Mouse (Mus musculus) left cerebral cortex, postnatal 10 days (tissue): Measurements from ENCODE around the gene Prkg2. TPM values are rescaled to one million over a fixed set of nuclear protein-coding genes. Genes with fewer than 3 reads are reported as not detected.

ENCODE experiments used
- DNase-seq, 2 experiments: peaks; one replicate each; pipeline ENCODE4 v3.0.0; 2021 to 2022; ENCODE audit warnings: low spot score in 2 of 2, mixed read lengths in 1 of 2; ENCODE audit errors: extremely low spot score in 1 of 2
- intact Hi-C: fragments of 180-260 bp; cut with DNase I; formaldehyde crosslinking; loops from one replicate; pipeline ENCODE4 v1.15.1; 2025
- total RNA-seq, 2 experiments: library from RNA; stranded (reverse); gene quantifications; 2 replicates each; pipeline ENCODE4 v1.2.3; 2021

Prkg2 gene
- 1 to 10 TPM; 6.2 to 6.7 TPM for total RNA-seq

DNA sequence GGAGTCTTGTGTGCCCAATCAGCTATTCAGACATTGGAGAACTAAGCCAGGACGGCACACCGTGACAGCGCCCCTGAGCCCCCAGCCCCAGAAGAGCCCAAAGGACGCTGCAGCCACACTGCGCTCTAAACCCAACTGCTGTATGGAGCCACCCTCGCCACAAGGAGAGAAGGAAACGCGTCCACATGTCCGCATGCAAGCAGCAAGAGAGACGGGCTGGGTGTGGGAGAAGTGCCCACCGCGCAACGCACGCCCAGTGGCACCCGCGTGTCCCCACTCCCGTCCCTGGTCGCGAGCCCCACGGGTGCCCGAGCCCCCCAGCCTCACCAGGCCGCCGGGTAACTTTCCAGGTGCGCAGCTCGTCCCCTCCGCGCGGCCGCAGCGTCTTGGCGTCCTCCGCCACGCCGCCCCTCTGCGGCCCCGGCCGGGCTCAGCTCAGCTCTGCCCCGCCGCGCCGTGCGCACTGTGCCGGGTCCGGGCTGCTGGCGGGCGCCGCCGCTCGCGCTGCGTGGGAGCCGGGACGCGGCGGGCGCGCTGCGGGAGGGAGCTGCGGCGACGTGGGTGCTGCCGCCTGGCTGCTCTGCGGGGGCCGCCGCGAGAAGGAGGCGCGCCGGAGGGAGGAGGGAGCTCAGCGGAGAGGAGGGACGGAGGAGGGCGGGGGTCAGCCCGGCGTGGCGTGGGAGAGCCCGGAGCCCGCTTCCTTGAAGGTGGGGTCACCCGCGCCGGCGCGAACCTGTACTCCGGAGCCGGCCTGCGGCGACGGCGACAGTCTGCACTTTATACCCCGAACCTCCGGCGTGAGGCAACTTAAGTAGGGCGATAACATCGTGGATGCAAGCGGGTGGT lies at the start of gene Prkg2:
Prkg2 (minus strand) TSS at position 756 of the 846 bp plus-strand sequence.
- DNase-seq, result peak in 1 of 2 experiments; percentile 73
- intact Hi-C loops, result loop anchor here (5.0 kb wide), 1 partner anchor 120 kb away; no protein-coding TSS in a partner anchor

DNA sequence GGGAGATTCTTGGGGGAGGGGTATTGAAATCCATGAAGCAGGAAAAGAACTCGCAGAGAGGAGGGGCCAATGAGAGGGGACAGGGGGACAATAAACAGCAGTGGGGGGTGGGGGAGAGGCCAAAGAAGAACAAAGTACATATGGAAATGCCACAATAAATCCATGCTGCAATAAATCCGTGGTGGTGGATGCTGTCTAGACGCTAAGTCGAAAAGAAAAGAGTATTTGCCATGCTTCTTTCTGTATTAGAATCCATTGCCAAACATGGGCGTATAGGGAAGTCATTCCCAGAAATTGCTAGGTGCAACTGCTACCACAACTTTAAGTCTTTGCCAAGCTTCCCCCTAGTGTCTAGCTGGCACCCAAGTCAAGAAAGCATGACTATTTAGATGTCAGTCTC lies 46.8 kb upstream of the Prkg2 start:
- intact Hi-C loops, result no loop called here

DNA sequence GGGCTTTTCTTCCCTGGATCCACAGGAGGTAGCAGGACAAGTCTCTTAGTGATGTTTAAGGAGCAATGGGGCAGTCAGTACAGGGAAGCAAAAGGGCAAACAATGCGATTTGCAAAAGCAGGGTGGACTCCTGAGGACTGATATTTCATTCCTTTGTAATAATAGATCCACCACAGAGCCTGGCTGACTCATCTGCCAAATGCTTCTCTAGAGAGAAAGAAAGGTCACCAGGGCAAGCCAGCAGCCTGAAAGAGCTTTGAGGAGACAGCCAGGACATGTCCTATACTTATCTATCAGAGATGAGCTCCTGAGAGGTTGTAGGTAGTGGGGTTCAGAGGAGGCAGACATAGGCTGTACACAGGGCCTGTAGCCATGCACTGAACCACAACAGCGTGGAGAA lies 41.2 kb upstream of the Prkg2 start:
- DNase-seq, result no peak
- intact Hi-C loops, result no loop called here

More for the DNA sequence above, 46.8 kb upstream of the Prkg2 start:
- DNase-seq, result no peak

DNA sequence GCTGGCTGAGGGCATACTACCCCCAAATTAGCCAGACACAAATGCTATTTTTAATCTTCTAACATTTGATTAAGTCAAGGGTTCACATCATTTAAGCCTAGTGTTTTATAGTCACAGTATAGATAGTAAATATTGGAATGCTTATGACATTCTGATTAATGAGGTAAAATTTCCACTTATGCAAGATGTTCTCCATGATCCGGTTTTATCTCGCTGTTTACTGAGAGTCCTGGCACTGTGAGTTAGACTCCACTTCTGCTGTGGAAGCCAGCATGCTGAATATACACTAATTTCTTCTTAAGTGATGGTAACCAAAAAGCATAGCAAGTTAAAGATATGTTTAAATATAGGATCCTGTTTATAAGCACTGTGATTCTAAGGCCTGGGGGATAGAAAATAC lies 31.2 kb upstream of the Prkg2 start:
- DNase-seq, result no peak
- intact Hi-C loops, result no loop called here

- intact Hi-C loops, result no loop called here
- no peak for DNase-seq
These were observed 25.4 kb upstream of the Prkg2 start for GRCm38 (mm10) chr5:99062582-99062981.

DNA sequence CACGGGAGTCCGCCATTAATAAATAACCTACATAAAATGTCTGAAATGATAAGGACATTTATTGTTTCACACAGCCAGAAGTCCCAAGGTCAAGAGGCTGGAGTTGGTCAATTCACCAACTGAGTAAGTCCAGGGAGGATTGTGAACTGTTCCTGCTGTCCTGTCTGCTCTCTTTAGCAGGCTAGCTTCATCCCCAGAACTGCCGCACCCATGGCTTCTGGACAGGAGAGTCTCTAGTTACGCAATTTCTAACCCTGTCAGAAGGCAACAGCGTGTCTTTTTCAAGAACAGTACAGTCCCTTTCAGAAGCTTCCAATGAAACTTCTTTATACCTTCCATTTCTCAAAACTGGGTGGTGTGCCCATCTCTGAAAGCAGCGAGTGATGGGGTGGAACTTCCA lies 1.9 kb upstream of the Prkg2 start:
- intact Hi-C loops, result loop anchor here (5.0 kb wide), 1 partner anchor 118 kb away; no protein-coding TSS in a partner anchor
- no peak for DNase-seq

DNA sequence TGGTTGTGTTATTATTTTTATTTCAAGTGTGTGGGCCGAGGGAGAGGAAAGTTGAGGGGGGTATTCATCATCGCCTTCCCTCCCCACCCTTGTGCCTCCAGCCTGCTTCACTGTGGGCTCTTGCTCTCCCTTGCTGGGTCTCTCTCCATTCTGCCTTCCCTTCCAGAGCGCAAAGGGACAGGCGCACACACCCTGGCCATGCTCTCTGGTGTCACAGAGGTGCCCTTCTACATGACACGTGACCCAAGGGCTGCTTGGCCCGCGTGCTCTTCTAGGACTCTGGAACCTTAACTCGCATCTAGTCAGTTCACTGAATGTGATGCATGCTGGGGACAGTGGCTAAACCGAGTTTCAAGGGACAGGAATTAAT lies 276 bp upstream of the Prkg2 start:
- intact Hi-C loops, result loop anchor here (5.0 kb wide), 1 partner anchor 120 kb away; no protein-coding TSS in a partner anchor
- no peak for DNase-seq

GRCm38 (mm10) chr5:99035961-99036360 lies 1.2 kb downstream of the Prkg2 start:
- no peak for DNase-seq
- intact Hi-C loops, result loop anchor here (5.0 kb wide), 1 partner anchor 121 kb away; no protein-coding TSS in a partner anchor

GRCm38 (mm10) chr5:99031551-99032149 lies 5.5 kb downstream of the Prkg2 start:
- DNase-seq, result no peak
- intact Hi-C loops, result no loop called here

GRCm38 (mm10) chr5:99026343-99026742 lies 10.8 kb downstream of the Prkg2 start:
- no peak for DNase-seq

GRCm38 (mm10) chr5:99019709-99020108 lies 17.4 kb downstream of the Prkg2 start:
- DNase-seq, result peak in 1 of 2 experiments; percentile 36
- intact Hi-C loops, result loop anchor here (10.0 kb wide), 1 partner anchor 115 kb away; no protein-coding TSS in a partner anchor

More at GRCm38 (mm10) chr5:99026343-99026742, 10.8 kb downstream of the Prkg2 start:
- intact Hi-C loops, result loop anchor here (10.0 kb wide), 1 partner anchor 122 kb away; no protein-coding TSS in a partner anchor

GRCm38 (mm10) chr5:99015140-99015539 lies 22.0 kb downstream of the Prkg2 start:
- no peak for DNase-seq
- intact Hi-C loops, result no loop called here

GRCm38 (mm10) chr5:99010448-99011151 lies 26.6 kb downstream of the Prkg2 start:
- no peak for DNase-seq
- intact Hi-C loops, result no loop called here

DNA sequence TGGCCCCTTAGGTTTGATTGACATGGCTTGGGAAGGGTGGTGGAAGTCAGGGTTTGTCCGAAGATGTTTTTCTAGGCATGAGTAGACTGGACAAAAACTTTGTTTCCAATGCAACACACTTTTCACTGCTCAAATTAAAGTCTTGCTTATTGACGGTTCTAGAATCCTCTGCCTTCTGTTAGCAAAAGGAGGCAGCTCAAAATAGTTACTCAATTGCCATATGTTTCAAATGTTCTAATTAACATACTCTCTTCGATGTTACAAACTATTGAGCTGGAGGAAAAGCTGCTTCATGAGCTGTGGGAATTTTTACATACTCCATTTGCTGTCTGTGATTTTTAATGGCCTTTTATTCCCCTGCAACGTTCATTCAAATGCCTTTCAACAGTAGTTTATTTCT lies 39.0 kb downstream of the Prkg2 start:
- DNase-seq, result no peak
- intact Hi-C loops, result no loop called here

GRCm38 (mm10) chr5:98995767-98996166 lies 41.4 kb downstream of the Prkg2 start:
- DNase-seq, result no peak
- intact Hi-C loops, result no loop called here

GRCm38 (mm10) chr5:98991600-98991999 lies 45.6 kb downstream of the Prkg2 start:
- intact Hi-C loops, result no loop called here
- no peak for DNase-seq

DNA sequence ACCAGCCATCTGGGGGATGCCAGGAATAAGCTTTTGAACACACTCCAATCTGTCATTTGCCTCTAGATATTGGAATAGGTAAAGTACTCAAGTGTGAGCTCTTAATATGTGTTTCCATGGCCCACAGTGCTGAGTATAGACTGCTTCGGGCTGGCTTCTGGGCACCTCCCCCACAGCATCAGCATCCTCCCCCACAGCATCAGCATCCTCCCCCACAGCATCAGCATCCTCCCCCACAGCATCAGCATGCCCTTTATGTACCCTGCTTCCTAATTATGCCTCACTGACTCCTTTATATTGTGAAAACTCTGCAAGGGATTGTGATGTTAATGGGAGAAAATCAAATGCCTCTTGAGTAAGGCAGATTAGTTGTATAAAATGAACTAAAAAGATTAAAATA lies 49.5 kb downstream of the Prkg2 start:
- no peak for DNase-seq
- intact Hi-C loops, result no loop called here

- intact Hi-C loops, result no loop called here
- no peak for DNase-seq
These were observed 50.0 kb downstream of the Prkg2 start for GRCm38 (mm10) chr5:98987116-98987515.

- no peak for DNase-seq
- intact Hi-C loops, result no loop called here
These were observed 50.7 kb downstream of the Prkg2 start for GRCm38 (mm10) chr5:98986459-98986858.
